Mouse (Mus musculus) C2C12 (cell line): ENCODE measurements around the gene Rhobtb1.

Experiments
- CEBPB ChIP-seq: IDR thresholded peaks from one replicate; pipeline ENCODE4 v1.6.1; 2011; ENCODE audit warnings: low read depth, mild to moderate bottlenecking, control low read depth, moderate library complexity
- CTCF ChIP-seq: IDR thresholded peaks from one replicate; pipeline ENCODE4 v1.5.1; 2011; ENCODE audit not compliant: control insufficient read depth, insufficient read depth, insufficient read length
- FOSL1 ChIP-seq: IDR thresholded peaks from one replicate; pipeline ENCODE4 v1.8.0; 2011; ENCODE audit warnings: mild to moderate bottlenecking, low read length; ENCODE audit not compliant: poor library complexity, insufficient read depth, severe bottlenecking
- MAX ChIP-seq: IDR thresholded peaks from one replicate; pipeline ENCODE4 v1.6.1; 2011; ENCODE audit warnings: mild to moderate bottlenecking, control low read depth
- MYOD1 ChIP-seq: IDR thresholded peaks from one replicate; pipeline ENCODE4 v1.6.1; 2011; ENCODE audit warnings: low read depth; ENCODE audit not compliant: control insufficient read depth, insufficient read length
- MYOG ChIP-seq: IDR thresholded peaks from one replicate; pipeline ENCODE4 v1.6.1; 2011; ENCODE audit not compliant: control insufficient read depth, insufficient read length; ENCODE audit errors: extremely low read depth
- USF1 ChIP-seq: IDR thresholded peaks from one replicate; pipeline ENCODE4 v1.6.1; 2011; ENCODE audit warnings: low read depth, mild to moderate bottlenecking, control low read depth, moderate library complexity

- no peak for TF ChIP-seq CTCF
- TF ChIP-seq USF1 = no peak
- TF ChIP-seq MAX = no peak
- TF ChIP-seq MYOD1 = no peak
- no peak for TF ChIP-seq MYOG
- no peak for TF ChIP-seq CEBPB
- TF ChIP-seq FOSL1 = no peak
Measured at GRCm38 (mm10) chr10:69328656-69329046, 177.4 kb downstream of the Rhobtb1 start.
